8 mouse cellular contexts compared by ENCODE assay signal in the genomic region with DNA sequence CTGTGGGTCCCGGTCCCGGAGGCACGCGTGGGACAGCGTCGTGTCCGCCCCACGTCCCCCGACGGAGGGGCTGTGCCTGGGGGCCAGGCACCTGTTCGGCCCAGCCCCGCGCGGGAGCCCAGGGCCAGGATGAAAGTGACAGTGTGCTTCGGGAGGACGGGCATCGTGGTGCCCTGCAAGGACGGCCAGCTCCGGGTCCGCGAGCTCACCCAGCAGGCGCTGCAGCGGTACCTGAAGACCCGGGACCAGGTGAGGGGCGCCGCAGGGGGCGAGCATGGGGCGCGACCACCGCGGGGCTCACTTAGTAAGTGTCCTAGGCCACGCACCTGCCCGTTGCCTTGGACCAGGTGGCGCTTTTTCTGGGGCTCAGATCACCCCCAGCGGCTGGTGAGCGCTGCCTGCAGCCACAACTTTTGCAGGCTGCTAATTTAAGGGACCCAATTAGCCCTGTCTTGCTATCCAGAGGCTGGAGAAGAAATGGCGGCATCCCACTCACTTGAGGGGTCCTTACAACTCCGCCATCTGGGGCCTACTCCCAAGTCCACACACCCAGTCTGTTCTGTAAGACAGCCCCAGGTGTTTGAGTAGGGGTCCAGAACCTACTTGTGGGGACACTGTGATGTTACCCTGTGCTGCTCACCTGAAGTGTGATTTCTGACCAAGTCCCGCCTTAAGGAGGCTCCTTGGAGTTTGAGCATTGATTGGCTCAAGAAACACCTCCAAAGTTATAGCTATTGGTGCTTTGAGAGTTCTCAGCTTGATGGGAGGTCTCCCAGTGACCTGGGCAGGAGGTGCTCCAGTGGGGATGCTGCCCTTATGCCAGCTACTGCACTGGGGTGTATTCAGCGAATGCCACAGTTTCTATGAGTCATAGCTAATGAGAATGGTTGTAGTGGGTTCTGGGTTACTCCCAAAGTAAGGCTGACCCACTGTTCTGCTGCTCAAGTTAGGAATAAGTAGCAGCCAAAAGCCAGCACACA. TPM values are rescaled to one million over a fixed set of nuclear protein-coding genes. Genes with fewer than 3 reads are reported as not detected.
DNase-seq lines count a peak whose midpoint lies in the region; ATAC-seq and TF ChIP-seq lines count a peak whose summit lies in the region.

No protein-coding gene starts in this region.

- peak overlapping the region; percentile 85 for H3K9ac ChIP-seq in forebrain, embryonic 11.5 days (ENCODE audit: low read length)
- H3K9ac ChIP-seq in hindbrain, embryonic 11.5 days (ENCODE audit: low read depth, low read length) = peak overlapping the region; percentile 87
- peak overlapping the region; percentile 90 for H3K9ac ChIP-seq in limb, embryonic 13.5 days
- H3K9ac ChIP-seq in midbrain, embryonic 14.5 days (replicated peaks; ENCODE audit: low read length) = peak overlapping the region; percentile 62

- peak overlapping the region; percentile 96 for H3K4me2 ChIP-seq in forebrain, embryonic 11.5 days (ENCODE audit: low read depth, low read length, severe bottlenecking)
- H3K4me2 ChIP-seq in hindbrain, embryonic 11.5 days (replicated peaks; ENCODE audit: low read depth, low read length) = peak overlapping the region; percentile 98
- peak overlapping the region; percentile 90 for H3K4me2 ChIP-seq in limb, embryonic 13.5 days (replicated peaks)
- H3K4me2 ChIP-seq in midbrain, embryonic 14.5 days (ENCODE audit: low read length) = peak overlapping the region; percentile 99

- ATAC-seq in erythroblast, adult 5-6 weeks (replicated peaks; ENCODE audit: low FRiP score, poor library complexity, severe bottlenecking) = no peak
- peak; percentile 60 for ATAC-seq in Patski
- peak; percentile 75 for ATAC-seq in forebrain, embryonic 11.5 days (replicated peaks; ENCODE audit: low FRiP score)
- ATAC-seq in hindbrain, embryonic 11.5 days (ENCODE audit: low FRiP score) = peak; percentile 82
- ATAC-seq in limb, embryonic 13.5 days (ENCODE audit: low FRiP score, low read depth) = peak; percentile 21
- ATAC-seq in midbrain, embryonic 14.5 days (ENCODE audit: low FRiP score, low TSS enrichment) = peak; percentile 64
- ATAC-seq in inflammation-experienced regulatory T-cells, adult 6 months = no peak

- in situ Hi-C loops in Patski (cut with MboI; ENCODE audit: low pct_unique_long_range_greater_than_20kb) = no loop called here

- TF ChIP-seq CTCF in Patski (IDR thresholded peaks at IDR 0.05) = peak; percentile 43

- POLR2A ChIA-PET in Patski (lab: Charles Lee) = no interaction called here

- peaks cover 3% of the 10 kb centered on the region; the same call in 1 of the 2 replicates for H3K4me1 ChIP-seq in erythroblast, embryonic 14.5 days (ENCODE audit: control insufficient read depth)
- H3K4me1 ChIP-seq in forebrain, embryonic 11.5 days (replicated peaks; ENCODE audit: control insufficient read depth, insufficient read depth, low read length) = peaks cover 6% of the 10 kb centered on the region; the same call in 1 of the 2 replicates
- H3K4me1 ChIP-seq in hindbrain, embryonic 11.5 days (replicated peaks; ENCODE audit: control insufficient read depth, insufficient read depth, low read length) = 0 out of 2 replicates have a peak, but pooled peaks cover 4% of the 10 kb centered on the region
- peaks cover 15% of the 10 kb centered on the region for H3K4me1 ChIP-seq in limb, embryonic 13.5 days
- H3K4me1 ChIP-seq in midbrain, embryonic 14.5 days (ENCODE audit: control insufficient read depth, insufficient read depth, low read length) = no peaks in the 10 kb centered on the region

- CTCF ChIA-PET in Patski (lab: Charles Lee) = interaction anchor here (0.9 to 1.3 kb wide), 2 partner anchors 11 to 222 kb away, joined by 3 to 4 read pairs; no protein-coding TSS in a partner anchor

- H3K9me3 ChIP-seq in erythroblast, embryonic 14.5 days (ENCODE audit: control insufficient read depth, low read length) = no peaks in the 10 kb centered on the region
- no peaks in the 10 kb centered on the region for H3K9me3 ChIP-seq in forebrain, embryonic 11.5 days (ENCODE audit: control insufficient read depth, low read length)
- H3K9me3 ChIP-seq in hindbrain, embryonic 11.5 days (ENCODE audit: control insufficient read depth, low read length) = no peaks in the 10 kb centered on the region
- no peaks in the 10 kb centered on the region for H3K9me3 ChIP-seq in limb, embryonic 13.5 days
- H3K9me3 ChIP-seq in midbrain, embryonic 14.5 days (ENCODE audit: control insufficient read depth, low read length) = no peaks in the 10 kb centered on the region

- H3K4me3 ChIP-seq in erythroblast, embryonic 14.5 days (replicated peaks) = peak overlapping the region; percentile 64
- H3K4me3 ChIP-seq in forebrain, embryonic 11.5 days (ENCODE audit: low read depth, low read length) = peak overlapping the region; percentile 82
- H3K4me3 ChIP-seq in hindbrain, embryonic 11.5 days (ENCODE audit: low read depth, low read length) = peak overlapping the region; percentile 84
- peak overlapping the region; percentile 90 for H3K4me3 ChIP-seq in limb, embryonic 13.5 days
- peak overlapping the region; percentile 74 for H3K4me3 ChIP-seq in midbrain, embryonic 14.5 days (replicated peaks; ENCODE audit: low read depth, low read length)

- H3K27me3 ChIP-seq in erythroblast, embryonic 14.5 days (ENCODE audit: control insufficient read depth) = peaks cover 17% of the 10 kb centered on the region
- no peaks in the 10 kb centered on the region for H3K27me3 ChIP-seq in Patski
- H3K27me3 ChIP-seq in forebrain, embryonic 11.5 days (ENCODE audit: control insufficient read depth, insufficient read depth, low read length) = no peaks in the 10 kb centered on the region; the same call in 1 of the 2 replicates
- H3K27me3 ChIP-seq in hindbrain, embryonic 11.5 days (ENCODE audit: control insufficient read depth, insufficient read depth, low read length) = no peaks in the 10 kb centered on the region; the same call in 1 of the 2 replicates
- H3K27me3 ChIP-seq in limb, embryonic 13.5 days = peaks cover 19% of the 10 kb centered on the region; the same call in 1 of the 2 replicates
- H3K27me3 ChIP-seq in midbrain, embryonic 14.5 days (ENCODE audit: control insufficient read depth, insufficient read depth, low read length) = peaks cover 12% of the 10 kb centered on the region; the same call in 1 of the 2 replicates

- no peak overlapping the region for H3K27ac ChIP-seq in forebrain, embryonic 11.5 days (ENCODE audit: low read depth, low read length)
- no peak overlapping the region for H3K27ac ChIP-seq in hindbrain, embryonic 11.5 days (ENCODE audit: low read depth, low read length)
- H3K27ac ChIP-seq in limb, embryonic 13.5 days = 0 out of 2 replicates have a peak overlapping the region, but pooled peaks have one; percentile 22
- H3K27ac ChIP-seq in midbrain, embryonic 14.5 days (replicated peaks; ENCODE audit: low read depth, low read length) = no peak overlapping the region

- H3K36me3 ChIP-seq in erythroblast, embryonic 14.5 days (ENCODE audit: control insufficient read depth) = no peaks in the 10 kb centered on the region
- H3K36me3 ChIP-seq in forebrain, embryonic 11.5 days (ENCODE audit: control insufficient read depth, insufficient read depth, low read length) = no peaks in the 10 kb centered on the region
- H3K36me3 ChIP-seq in hindbrain, embryonic 11.5 days (ENCODE audit: control insufficient read depth, insufficient read depth, low read length) = no peaks in the 10 kb centered on the region
- no peaks in the 10 kb centered on the region for H3K36me3 ChIP-seq in limb, embryonic 13.5 days
- H3K36me3 ChIP-seq in midbrain, embryonic 14.5 days (ENCODE audit: control insufficient read depth, insufficient read depth, low read length) = no peaks in the 10 kb centered on the region

- 3% methylated on average over 40 of the region's 40 CpGs for WGBS in forebrain, embryonic 11.5 days
- 4% methylated on average over 39 of the region's 40 CpGs for WGBS in hindbrain, embryonic 11.5 days
- 4% methylated on average over 39 of the region's 40 CpGs for WGBS in limb, embryonic 13.5 days
- 4% methylated on average over 39 of the region's 40 CpGs for WGBS in midbrain, embryonic 14.5 days

- DNase-seq in Patski (ENCODE audit: low read depth, low spot score) = no peak
- peak; percentile 74 for DNase-seq in forebrain, embryonic 11.5 days (ENCODE audit: low spot score)
- peak; percentile 51 for DNase-seq in hindbrain, embryonic 11.5 days (ENCODE audit: low spot score)
- DNase-seq in midbrain, embryonic 14.5 days = peak; percentile 41

RNA-seq across cellular contexts. Expression of a gene that starts 0.8 kb away (rescaled TPM):
- not detected in 2 replicates for polyA plus RNA-seq in erythroblast, embryonic 14.5 days (2012)
- total RNA-seq in erythroblast, adult 5-6 weeks (2015; ENCODE audit: low replicate concordance) = 0.38 and 0.42 TPM in 2 replicates
- 0.14 TPM in 1 of 2 replicates, not detected in the other for total RNA-seq in erythroblast, adult 5-6 weeks (2017; ENCODE audit: low replicate concordance)
- 9.1 TPM for polyA plus RNA-seq in Patski (2021)
- 15.4 and 18.3 TPM in 2 replicates for polyA plus RNA-seq in forebrain, embryonic 11.5 days (2014; fragmentation: Nextera tagmentation; extraction: Ambion mirVana)
- polyA plus RNA-seq in hindbrain, embryonic 11.5 days (2014; fragmentation: Nextera tagmentation; extraction: Ambion mirVana) = 11.5 and 16.8 TPM in 2 replicates
- 17.0 and 18.1 TPM in 2 replicates for polyA plus RNA-seq in limb, embryonic 13.5 days (2015; fragmentation: Nextera tagmentation; extraction: Ambion mirVana)
- polyA plus RNA-seq in midbrain, embryonic 14.5 days (2014; fragmentation: Nextera tagmentation; extraction: Ambion mirVana) = 5.7 and 7.8 TPM in 2 replicates
- under 1 TPM in 2 of 3 experiments, not detected in 1; 0.07 to 0.10 TPM for polyA plus RNA-seq in inflammation-experienced regulatory T-cells, adult 6 months (2017; shearing (Covaris generic))

Comparison
In these comparisons a context has a peak if more than half of its experiments do, and no peak if none do; other contexts are left out.
1. ATAC-seq: peak in Patski (single experiment), forebrain, embryonic 11.5 days (single experiment), hindbrain, embryonic 11.5 days (single experiment), limb, embryonic 13.5 days (single experiment) and midbrain, embryonic 14.5 days (single experiment); none in erythroblast, adult 5-6 weeks (single experiment) and inflammation-experienced regulatory T-cells, adult 6 months (single experiment).
2. Peak in every context shown above with its lines, with median percentiles within 50 percentile points of each other: H3K4me3 ChIP-seq, H3K4me2 ChIP-seq and H3K9ac ChIP-seq.